Mouse (Mus musculus) erythroid progenitor cell, adult 5-6 weeks (primary cell): Measurements from ENCODE around the gene Rap1gds1. TPM values are rescaled to one million over a fixed set of nuclear protein-coding genes. Genes with fewer than 3 reads are reported as not detected.

Experiments used
- ATAC-seq: replicated peaks from 2 replicates; pipeline ENCODE4 v1.8.0; 2016; ENCODE audit warnings: moderate number of reproducible peaks, mild to moderate bottlenecking, moderate TSS enrichment, inconsistent platforms; ENCODE audit not compliant: poor library complexity, low FRiP score, severe bottlenecking
- total RNA-seq, 2 experiments: library from RNA; stranded (forward) in 1 of 2; stranded (reverse) in 1 of 2; fragments of 150-400 nt in 1 of 2; fragments of 186-747, 209-891 nt in 1 of 2; gene quantifications; 2 replicates each; pipeline versions ENCODE4 v1.2.3 to v1.2.4; 2015 to 2017; ENCODE audit warnings: low replicate concordance in 2 of 2

Rap1gds1 gene
- total RNA-seq, 2 experiments from 2014 or later = 8.9 to 18.9 TPM

- no peak for ATAC-seq
Measured at GRCm38 (mm10) chr3:138889769-138890295, 185.2 kb downstream of the Rap1gds1 start.

GRCm38 (mm10) chr3:138889214-138889613, 185.8 kb downstream of the Rap1gds1 start:
- no peak for ATAC-seq

GRCm38 (mm10) chr3:138886121-138886520, 188.9 kb downstream of the Rap1gds1 start:
- no peak for ATAC-seq

- no peak for ATAC-seq
Measured at GRCm38 (mm10) chr3:138881725-138882347, 193.2 kb downstream of the Rap1gds1 start.

- ATAC-seq = no peak
Measured at GRCm38 (mm10) chr3:138880999-138881724, 193.8 kb downstream of the Rap1gds1 start.

GRCm38 (mm10) chr3:138877741-138878140, 197.3 kb downstream of the Rap1gds1 start:
- ATAC-seq = no peak

GRCm38 (mm10) chr3:138876931-138877361, 198.1 kb downstream of the Rap1gds1 start:
- ATAC-seq = no peak

GRCm38 (mm10) chr3:138876418-138876817, 198.6 kb downstream of the Rap1gds1 start:
- ATAC-seq = no peak

- no peak for ATAC-seq
Measured at GRCm38 (mm10) chr3:138875936-138876335, 199.1 kb downstream of the Rap1gds1 start.

Other genes with a start within 250 kb of the Rap1gds1 start
- gene Stpg2, start 130.5 kb upstream of the Rap1gds1 start, total RNA-seq (2015; ENCODE audit: low replicate concordance) = not detected in 2 replicates
- not detected in 2 replicates for gene Stpg2, start 130.5 kb upstream of the Rap1gds1 start, total RNA-seq (2017; ENCODE audit: low replicate concordance)